Mouse (Mus musculus): ENCODE measurements around the gene Ntn5.

- TF ChIP-seq CTCF (IDR thresholded peaks at IDR 0.05; ENCODE audit: borderline replicate concordance, insufficient read depth, low read depth, low read length), result no peak
- no peak for TF ChIP-seq POLR2A (IDR thresholded peaks at IDR 0.05; ENCODE audit: borderline replicate concordance, insufficient read depth, low read length)
Observed at GRCm38 (mm10) chr7:45641391-45642040, 42.3 kb upstream of the Ntn5 start.

Data from cerebellum, adult 2 months (tissue).